Mouse (Mus musculus) kidney, adult 2 months (tissue): ENCODE results near the gene Grm8.

Experiments
- CTCF ChIP-seq: fragments of 200-500 bp; conservative IDR thresholded peaks from 2 replicates; pipeline ENCODE4 v1.5.1; 2011; ENCODE audit warnings: low read depth, mild to moderate bottlenecking, control low read depth, low read length, moderate library complexity, mixed read lengths; ENCODE audit not compliant: insufficient read depth, insufficient read length
- POLR2A ChIP-seq: fragments of 200-500 bp; IDR thresholded peaks from one replicate; pipeline ENCODE4 v1.6.1; 2011; ENCODE audit warnings: low read depth, low read length, control low read depth

- TF ChIP-seq POLR2A (no peak), CTCF (no peak)
Measured at GRCm38 (mm10) chr6:28100001-28100400, 35.0 kb downstream of the Grm8 start.
